Mouse (Mus musculus) liver, embryonic 12.5 days (tissue): ENCODE measurements around the gene Rftn1. TPM values are rescaled to one million over a fixed set of nuclear protein-coding genes. Genes with fewer than 3 reads are reported as not detected.
A peak's percentile ranks its signal among the peaks of the same experiment; 100 is the strongest.

Source experiments
- ATAC-seq: fragments of 200-750 bp; cut with Nextera tagmentation; 2 replicates; pipeline ENCODE4 v1.8.0; 2017; ENCODE audit warnings: moderate number of reproducible peaks, mild to moderate bottlenecking, moderate library complexity
- H3K27ac ChIP-seq: fragments of 300-500 bp; sonication (generic); 2 replicates; pipeline ENCODE4 v1.5.1; 2016; ENCODE audit warnings: mild to moderate bottlenecking
- H3K27me3 ChIP-seq: fragments of 300-500 bp; sonication (generic); replicated peaks from 2 replicates; pipeline ENCODE4 v1.6.1; 2016; ENCODE audit warnings: mild to moderate bottlenecking, moderate library complexity
- H3K36me3 ChIP-seq: fragments of 300-500 bp; sonication (generic); 2 replicates; pipeline ENCODE4 v1.6.1; 2016; ENCODE audit warnings: mild to moderate bottlenecking, moderate library complexity
- H3K4me1 ChIP-seq: fragments of 300-500 bp; sonication (generic); 2 replicates; pipeline ENCODE4 v1.6.1; 2016
- H3K4me2 ChIP-seq: fragments of 300-500 bp; sonication (generic); 2 replicates; pipeline ENCODE4 v1.6.1; 2016; ENCODE audit warnings: mild to moderate bottlenecking, moderate library complexity
- H3K4me3 ChIP-seq: fragments of 300-500 bp; sonication (generic); 2 replicates; pipeline ENCODE4 v1.5.1; 2016; ENCODE audit warnings: mild to moderate bottlenecking, moderate library complexity
- H3K9ac ChIP-seq: fragments of 300-500 bp; sonication (generic); 2 replicates; pipeline ENCODE4 v1.6.1; 2016; ENCODE audit warnings: mild to moderate bottlenecking, moderate library complexity
- H3K9me3 ChIP-seq: fragments of 300-500 bp; sonication (generic); replicated peaks from 2 replicates; pipeline ENCODE4 v1.6.1; 2016; ENCODE audit warnings: mild to moderate bottlenecking, moderate library complexity
- WGBS: fragments of 180-500 bp; shearing (Covaris S2); methylation state at CpG from one replicate; pipeline ENCODE4 v1.1.7; 2016; ENCODE audit not compliant: insufficient replicate concordance; 5-methylcytosine and 5-hydroxymethylcytosine counted together
- polyA plus RNA-seq: library from polyadenylated mRNA; unstranded; fragments of >200 nt; fragmentation: Nextera tagmentation; extraction: Ambion mirVana; gene quantifications from 2 replicates; pipeline ENCODE4 v1.2.1, GENCODE M21; 2016

The Rftn1 gene
- polyA plus RNA-seq, 1 experiment from 2014 or later, result 11.0 TPM

- H3K27ac ChIP-seq, result no peak overlapping the region
- no peaks in the 10 kb centered on the region for H3K36me3 ChIP-seq
- no peak overlapping the region for H3K4me2 ChIP-seq
- H3K4me1 ChIP-seq, result peaks cover 21% of the 10 kb centered on the region
- 29% methylated on average over 9 of the region's 9 CpGs for WGBS
- H3K9me3 ChIP-seq, result no peaks in the 10 kb centered on the region
- ATAC-seq, result peak; percentile 72
- no peak overlapping the region for H3K4me3 ChIP-seq
- H3K9ac ChIP-seq, result no peak overlapping the region
- no peaks in the 10 kb centered on the region for H3K27me3 ChIP-seq
Measured at GRCm38 (mm10) chr17:50136060-50136459, 54.4 kb downstream of the Rftn1 start.

GRCm38 (mm10) chr17:50135466-50135865 is 55.0 kb downstream of the Rftn1 start:
- H3K4me3 ChIP-seq, result no peak overlapping the region
- H3K9me3 ChIP-seq, result no peaks in the 10 kb centered on the region
- H3K27ac ChIP-seq, result no peak overlapping the region
- 80% methylated on average over 10 of the region's 10 CpGs for WGBS
- peaks cover 21% of the 10 kb centered on the region for H3K4me1 ChIP-seq
- no peak overlapping the region for H3K4me2 ChIP-seq
- H3K36me3 ChIP-seq, result no peaks in the 10 kb centered on the region
- H3K27me3 ChIP-seq, result no peaks in the 10 kb centered on the region
- ATAC-seq, result no peak
- no peak overlapping the region for H3K9ac ChIP-seq

DNA sequence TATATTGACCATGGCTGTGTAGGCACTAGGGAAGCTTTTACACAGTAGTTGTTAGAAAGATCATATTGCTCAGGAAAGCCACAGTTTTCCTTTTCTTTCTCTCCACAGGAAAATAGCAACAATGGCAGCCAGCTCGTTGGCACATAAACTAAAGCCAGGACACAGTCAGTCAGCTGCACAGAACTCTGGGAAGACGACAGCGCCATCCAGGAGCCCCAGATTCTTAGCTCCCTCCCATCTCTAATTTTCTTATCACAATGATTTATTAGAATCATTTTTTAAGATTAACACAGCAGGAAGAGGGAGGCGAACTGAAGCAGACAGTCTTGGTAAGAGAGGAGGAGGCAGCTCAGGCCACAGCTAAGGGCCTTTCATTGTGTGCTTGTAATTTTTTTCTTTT is 58.8 kb downstream of the Rftn1 start:
- no peak overlapping the region for H3K4me2 ChIP-seq
- no peak overlapping the region for H3K9ac ChIP-seq
- H3K9me3 ChIP-seq, result no peaks in the 10 kb centered on the region
- WGBS, result 73% methylated on average over 4 of the region's 4 CpGs
- ATAC-seq, result no peak
- H3K27ac ChIP-seq, result no peak overlapping the region
- H3K4me1 ChIP-seq, result peaks cover 21% of the 10 kb centered on the region
- H3K36me3 ChIP-seq, result no peaks in the 10 kb centered on the region
- no peaks in the 10 kb centered on the region for H3K27me3 ChIP-seq
- no peak overlapping the region for H3K4me3 ChIP-seq

DNA sequence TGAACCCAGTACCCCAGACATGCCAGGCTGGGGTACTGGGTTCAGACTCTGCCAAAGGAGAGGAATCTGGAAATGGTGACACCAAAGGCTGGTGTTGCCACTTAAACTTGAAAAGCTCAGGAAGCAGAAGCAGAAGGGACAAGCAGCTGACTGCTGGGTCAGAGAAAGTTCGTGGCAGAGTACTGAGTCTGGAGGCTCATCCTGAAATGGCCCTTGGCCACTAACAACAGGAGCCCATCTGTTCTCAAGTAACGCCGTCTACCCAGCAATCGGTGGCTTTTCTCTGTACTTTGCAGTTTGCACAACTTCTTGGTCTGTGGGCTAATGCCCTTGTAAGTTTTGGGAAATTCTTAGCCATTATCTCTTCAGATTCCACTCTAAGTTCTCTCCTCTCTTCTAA is 60.1 kb downstream of the Rftn1 start:
- H3K36me3 ChIP-seq, result no peaks in the 10 kb centered on the region
- H3K4me1 ChIP-seq, result peaks cover 15% of the 10 kb centered on the region
- no peaks in the 10 kb centered on the region for H3K9me3 ChIP-seq
- 68% methylated on average over 4 of the region's 4 CpGs for WGBS
- H3K4me3 ChIP-seq, result no peak overlapping the region
- no peak overlapping the region for H3K4me2 ChIP-seq
- no peak for ATAC-seq
- H3K9ac ChIP-seq, result no peak overlapping the region
- no peak overlapping the region for H3K27ac ChIP-seq
- H3K27me3 ChIP-seq, result no peaks in the 10 kb centered on the region

GRCm38 (mm10) chr17:50128392-50128791 is 62.1 kb downstream of the Rftn1 start:
- H3K9ac ChIP-seq, result no peak overlapping the region
- no peak overlapping the region for H3K4me3 ChIP-seq
- no peaks in the 10 kb centered on the region for H3K27me3 ChIP-seq
- H3K9me3 ChIP-seq, result no peaks in the 10 kb centered on the region
- ATAC-seq, result no peak
- no peak overlapping the region for H3K27ac ChIP-seq
- 69% methylated on average over 3 of the region's 3 CpGs for WGBS
- no peak overlapping the region for H3K4me2 ChIP-seq
- peaks cover 20% of the 10 kb centered on the region for H3K4me1 ChIP-seq
- H3K36me3 ChIP-seq, result no peaks in the 10 kb centered on the region

- 75% methylated on average over 9 of the region's 9 CpGs for WGBS
- Histone ChIP-seq H3K9me3 (no peaks in the 10 kb centered on the region), H3K36me3 (no peaks in the 10 kb centered on the region), H3K4me2 (no peak overlapping the region), H3K27me3 (no peaks in the 10 kb centered on the region; the same call in 1 of the 2 replicates), H3K4me3 (no peak overlapping the region), H3K27ac (no peak overlapping the region), H3K9ac (no peak overlapping the region), H3K4me1 (peaks cover 32% of the 10 kb centered on the region)
- ATAC-seq, result no peak
Measured at GRCm38 (mm10) chr17:50127045-50127813, 63.2 kb downstream of the Rftn1 start.

- Histone ChIP-seq H3K4me2 (no peak overlapping the region), H3K36me3 (no peaks in the 10 kb centered on the region), H3K4me3 (no peak overlapping the region), H3K27ac (no peak overlapping the region), H3K27me3 (no peaks in the 10 kb centered on the region; the same call in 1 of the 2 replicates), H3K9me3 (no peaks in the 10 kb centered on the region), H3K4me1 (peaks cover 33% of the 10 kb centered on the region), H3K9ac (no peak overlapping the region)
- ATAC-seq, result no peak
- WGBS, result 74% methylated on average over 2 of the region's 2 CpGs
Measured at GRCm38 (mm10) chr17:50126545-50126944, 63.9 kb downstream of the Rftn1 start.

DNA sequence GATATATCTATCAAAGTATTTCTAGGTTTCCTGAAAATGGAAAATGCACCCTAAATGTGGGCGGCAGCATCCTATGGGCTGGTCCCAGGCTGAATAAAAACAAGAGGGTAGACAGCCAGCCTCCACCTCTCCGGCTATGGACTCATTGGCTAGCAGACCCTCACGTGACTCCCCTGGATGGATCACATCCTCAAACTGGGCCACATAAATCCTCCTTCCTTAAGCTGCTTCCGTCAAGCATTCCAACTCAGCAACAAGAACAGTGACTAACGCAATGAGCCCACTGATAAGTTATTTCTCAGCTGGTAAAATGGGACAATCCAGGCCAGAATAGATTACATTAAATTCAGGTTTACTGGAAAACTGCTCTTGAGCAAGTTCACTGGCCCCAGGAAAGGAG is 64.6 kb downstream of the Rftn1 start:
- Histone ChIP-seq H3K4me3 (no peak overlapping the region), H3K9ac (no peak overlapping the region), H3K4me2 (no peak overlapping the region), H3K4me1 (peaks cover 38% of the 10 kb centered on the region), H3K27ac (no peak overlapping the region), H3K9me3 (no peaks in the 10 kb centered on the region), H3K36me3 (no peaks in the 10 kb centered on the region), H3K27me3 (no peaks in the 10 kb centered on the region; the same call in 1 of the 2 replicates)
- 73% methylated on average over 5 of the region's 5 CpGs for WGBS
- ATAC-seq, result no peak

- no peaks in the 10 kb centered on the region for H3K36me3 ChIP-seq
- no peaks in the 10 kb centered on the region for H3K9me3 ChIP-seq
- H3K27me3 ChIP-seq, result no peaks in the 10 kb centered on the region; the same call in 1 of the 2 replicates
- H3K4me2 ChIP-seq, result no peak overlapping the region
- no peak overlapping the region for H3K9ac ChIP-seq
- H3K4me3 ChIP-seq, result no peak overlapping the region
- peaks cover 38% of the 10 kb centered on the region for H3K4me1 ChIP-seq
- peak; percentile 70 for ATAC-seq
- WGBS, result 46% methylated on average over 3 of the region's 3 CpGs
- H3K27ac ChIP-seq, result no peak overlapping the region
Measured at GRCm38 (mm10) chr17:50125245-50125798, 65.2 kb downstream of the Rftn1 start.

GRCm38 (mm10) chr17:50124708-50125107 is 65.8 kb downstream of the Rftn1 start:
- no peak overlapping the region for H3K4me2 ChIP-seq
- H3K27me3 ChIP-seq, result no peaks in the 10 kb centered on the region; the same call in 1 of the 2 replicates
- H3K27ac ChIP-seq, result no peak overlapping the region

DNA sequence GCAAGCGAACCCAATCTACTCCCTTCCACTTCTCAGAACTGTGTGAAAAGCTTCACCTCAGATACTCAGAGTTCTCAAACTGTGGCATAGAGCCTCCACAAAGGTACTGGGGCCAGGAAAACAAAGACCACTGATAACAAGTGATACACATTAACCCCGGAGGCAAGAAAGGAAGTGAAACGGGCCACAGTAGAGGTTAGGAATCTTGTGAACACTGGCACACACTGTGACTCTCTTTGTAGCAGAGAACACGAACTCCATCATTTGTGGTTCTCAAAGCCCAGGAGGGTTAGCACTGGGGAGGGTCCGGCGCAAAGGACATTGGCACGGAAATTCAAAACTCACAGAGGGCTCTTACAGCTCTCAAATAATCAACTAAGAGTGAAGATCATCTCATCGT is 67.9 kb downstream of the Rftn1 start:
- Histone ChIP-seq H3K4me2 (no peak overlapping the region), H3K4me3 (no peak overlapping the region), H3K27ac (no peak overlapping the region), H3K36me3 (no peaks in the 10 kb centered on the region), H3K4me1 (peaks cover 38% of the 10 kb centered on the region), H3K9ac (no peak overlapping the region), H3K9me3 (no peaks in the 10 kb centered on the region), H3K27me3 (no peaks in the 10 kb centered on the region; the same call in 1 of the 2 replicates)
- 52% methylated on average over 8 of the region's 8 CpGs for whole genome bisulfite sequencing
- ATAC-seq, result no peak

More at GRCm38 (mm10) chr17:50124708-50125107, 65.8 kb downstream of the Rftn1 start:
- Histone ChIP-seq H3K9me3 (no peaks in the 10 kb centered on the region), H3K36me3 (no peaks in the 10 kb centered on the region), H3K4me3 (no peak overlapping the region), H3K4me1 (peaks cover 38% of the 10 kb centered on the region), H3K9ac (no peak overlapping the region)
- no peak for ATAC-seq
- WGBS, result 67% methylated on average over 4 of the region's 4 CpGs

DNA sequence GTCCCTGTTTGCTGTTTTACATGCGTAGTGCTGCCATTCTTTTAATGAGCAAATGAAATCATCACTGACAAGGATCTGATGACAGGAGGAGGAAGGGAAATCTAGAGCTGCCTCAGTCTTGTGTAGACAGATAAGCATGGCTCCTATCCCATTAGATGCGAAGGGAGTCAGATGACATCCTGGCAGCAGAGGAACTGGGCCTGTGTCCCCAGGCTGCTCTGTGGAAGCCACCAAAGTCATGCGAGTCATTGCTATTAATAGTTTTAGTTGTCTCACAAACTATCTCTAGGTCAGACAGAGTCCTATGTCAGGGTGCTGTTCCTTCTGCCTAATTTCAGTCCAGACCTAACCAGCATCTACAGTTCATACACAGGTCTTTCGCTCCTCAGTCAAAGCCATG is 70.4 kb downstream of the Rftn1 start:
- Histone ChIP-seq H3K27me3 (no peaks in the 10 kb centered on the region; the same call in 1 of the 2 replicates), H3K9me3 (0 out of 2 replicates have a peak, but pooled peaks cover 4% of the 10 kb centered on the region), H3K4me3 (no peak overlapping the region), H3K27ac (no peak overlapping the region), H3K36me3 (no peaks in the 10 kb centered on the region), H3K9ac (no peak overlapping the region), H3K4me1 (peaks cover 29% of the 10 kb centered on the region), H3K4me2 (no peak overlapping the region)
- no peak for ATAC-seq
- 62% methylated on average over 4 of the region's 4 CpGs for WGBS
